Mouse (Mus musculus) liver, postnatal 0 days (tissue): ENCODE results near the gene Nxnl1. TPM values are rescaled to one million over a fixed set of nuclear protein-coding genes. Genes with fewer than 3 reads are reported as not detected.

Experiments used
- ATAC-seq: fragments of 200-750 bp; cut with Nextera tagmentation; 2 replicates; pipeline ENCODE4 v1.8.0; 2017; ENCODE audit warnings: mild to moderate bottlenecking, moderate library complexity
- DNase-seq: peaks from one replicate; pipeline ENCODE4 v3.0.0-alpha.2; 2016
- H3K27ac ChIP-seq: fragments of 300-500 bp; sonication (generic); 2 replicates; pipeline ENCODE4 v1.5.1; 2014; ENCODE audit warnings: antibody characterized with exemption, moderate library complexity, mild to moderate bottlenecking, low read depth
- H3K27me3 ChIP-seq: fragments of 300-500 bp; sonication (generic); 2 replicates; pipeline ENCODE4 v1.6.1; 2014; ENCODE audit warnings: low read length, control low read depth, mixed read lengths; ENCODE audit not compliant: insufficient read depth
- H3K36me3 ChIP-seq: fragments of 300-500 bp; sonication (generic); replicated peaks from 2 replicates; pipeline ENCODE4 v1.6.1; 2014; ENCODE audit warnings: mild to moderate bottlenecking, control low read depth, low read length, moderate library complexity, mixed read lengths; ENCODE audit not compliant: insufficient read depth
- H3K4me1 ChIP-seq: fragments of 300-500 bp; sonication (generic); 2 replicates; pipeline ENCODE4 v1.6.1; 2014; ENCODE audit warnings: antibody characterized with exemption, mild to moderate bottlenecking, control low read depth; ENCODE audit not compliant: insufficient read depth
- H3K4me2 ChIP-seq: fragments of 300-500 bp; sonication (generic); 2 replicates; pipeline ENCODE4 v1.6.1; 2014; ENCODE audit warnings: low read depth, mild to moderate bottlenecking, low read length, moderate library complexity, mixed read lengths
- H3K4me3 ChIP-seq: fragments of 300-500 bp; sonication (generic); 2 replicates; pipeline ENCODE4 v1.5.1; 2014; ENCODE audit warnings: low read depth, low read length
- H3K9ac ChIP-seq: fragments of 300-500 bp; sonication (generic); replicated peaks from 2 replicates; pipeline ENCODE4 v1.6.1; 2014; ENCODE audit warnings: mild to moderate bottlenecking, moderate library complexity
- H3K9me3 ChIP-seq: fragments of 300-500 bp; sonication (generic); 2 replicates; pipeline ENCODE4 v1.6.1; 2016; ENCODE audit warnings: mild to moderate bottlenecking, control low read depth, low read length, mixed read lengths
- CTCF ChIP-seq: sonication (generic); IDR thresholded peaks from 2 replicates; pipeline ENCODE4 v1.5.1; 2016; ENCODE audit warnings: antibody characterized with exemption, low read depth
- EP300 ChIP-seq: IDR thresholded peaks from 2 replicates; pipeline ENCODE4 v1.6.1; 2016; ENCODE audit warnings: antibody characterized with exemption, low read depth, mild to moderate bottlenecking
- WGBS: fragments of 180-500 bp; shearing (Covaris S2); extraction: QIAGEN DNeasy Blood & Tissue Kit; methylation state at CpG from one replicate; pipeline ENCODE4 v1.1.7; 2014; ENCODE audit not compliant: insufficient replicate concordance; 5-methylcytosine and 5-hydroxymethylcytosine counted together
- polyA plus RNA-seq: library from polyadenylated mRNA; unstranded; fragments of >200 nt; fragmentation: Nextera tagmentation; extraction: Ambion mirVana; gene quantifications from 2 replicates; pipeline ENCODE4 v1.2.1, GENCODE M21; 2015

Gene Nxnl1
- polyA plus RNA-seq, 1 experiment from 2014 or later: 0.08 TPM

- WGBS: 22% methylated on average over 5 of the region's 5 CpGs
- TF ChIP-seq CTCF: no peak
- TF ChIP-seq EP300: no peak
- no peak for ATAC-seq
- peak overlapping the region; percentile 79 for H3K9ac ChIP-seq
- DNase-seq: no peak
- no peaks in the 10 kb centered on the region for H3K27me3 ChIP-seq
- H3K9me3 ChIP-seq: no peaks in the 10 kb centered on the region
- peak overlapping the region; percentile 78 for H3K4me3 ChIP-seq
- H3K4me2 ChIP-seq: peak overlapping the region; percentile 86
- peaks cover 6% of the 10 kb centered on the region; the same call in 1 of the 2 replicates for H3K36me3 ChIP-seq
- H3K27ac ChIP-seq: peak overlapping the region; percentile 98
- peaks cover 37% of the 10 kb centered on the region for H3K4me1 ChIP-seq
These were observed 24.6 kb upstream of the Nxnl1 start for GRCm38 (mm10) chr8:71591017-71591416.

GRCm38 (mm10) chr8:71588762-71589161 is 22.4 kb upstream of the Nxnl1 start:
- no peaks in the 10 kb centered on the region for H3K9me3 ChIP-seq
- peaks cover 26% of the 10 kb centered on the region for H3K4me1 ChIP-seq
- no peak overlapping the region for H3K27ac ChIP-seq
- no peak for TF ChIP-seq EP300
- TF ChIP-seq CTCF: no peak
- ATAC-seq: no peak
- no peak overlapping the region for H3K4me3 ChIP-seq
- no peak for DNase-seq
- WGBS: 72% methylated on average over 3 of the region's 3 CpGs
- no peak overlapping the region for H3K4me2 ChIP-seq
- no peaks in the 10 kb centered on the region for H3K27me3 ChIP-seq
- H3K36me3 ChIP-seq: no peaks in the 10 kb centered on the region
- no peak overlapping the region for H3K9ac ChIP-seq

GRCm38 (mm10) chr8:71586891-71587290 is 20.5 kb upstream of the Nxnl1 start:
- no peak overlapping the region for H3K27ac ChIP-seq
- ATAC-seq: no peak
- 52% methylated on average over 2 of the region's 2 CpGs for WGBS
- no peak overlapping the region for H3K4me2 ChIP-seq
- no peaks in the 10 kb centered on the region for H3K27me3 ChIP-seq
- no peak overlapping the region for H3K9ac ChIP-seq
- TF ChIP-seq CTCF (peak; percentile 80), EP300 (no peak)
- no peak overlapping the region for H3K4me3 ChIP-seq
- H3K9me3 ChIP-seq: no peaks in the 10 kb centered on the region
- DNase-seq: peak; percentile 72
- H3K4me1 ChIP-seq: peaks cover 13% of the 10 kb centered on the region
- 0 out of 2 replicates have a peak, but pooled peaks cover 2% of the 10 kb centered on the region for H3K36me3 ChIP-seq

GRCm38 (mm10) chr8:71580201-71580600 is 13.8 kb upstream of the Nxnl1 start:
- no peak overlapping the region for H3K4me2 ChIP-seq
- ATAC-seq: no peak
- H3K36me3 ChIP-seq: 0 out of 2 replicates have a peak, but pooled peaks cover 2% of the 10 kb centered on the region
- DNase-seq: no peak
- H3K27me3 ChIP-seq: no peaks in the 10 kb centered on the region
- no peaks in the 10 kb centered on the region for H3K4me1 ChIP-seq
- TF ChIP-seq EP300 (no peak), CTCF (no peak)
- H3K9ac ChIP-seq: no peak overlapping the region
- WGBS: 66% methylated on average over 8 of the region's 9 CpGs
- no peak overlapping the region for H3K4me3 ChIP-seq
- no peak overlapping the region for H3K27ac ChIP-seq
- no peaks in the 10 kb centered on the region for H3K9me3 ChIP-seq

GRCm38 (mm10) chr8:71579476-71579875 is 13.1 kb upstream of the Nxnl1 start:
- no peaks in the 10 kb centered on the region for H3K27me3 ChIP-seq
- H3K27ac ChIP-seq: no peak overlapping the region
- no peak overlapping the region for H3K4me2 ChIP-seq
- 81% methylated on average over 13 of the region's 14 CpGs for WGBS
- 0 out of 2 replicates have a peak, but pooled peaks cover 2% of the 10 kb centered on the region for H3K36me3 ChIP-seq
- TF ChIP-seq EP300 (no peak), CTCF (no peak)
- ATAC-seq: no peak
- DNase-seq: no peak
- H3K9ac ChIP-seq: no peak overlapping the region
- no peak overlapping the region for H3K4me3 ChIP-seq
- no peaks in the 10 kb centered on the region for H3K4me1 ChIP-seq
- no peaks in the 10 kb centered on the region for H3K9me3 ChIP-seq

GRCm38 (mm10) chr8:71579009-71579408 is 12.6 kb upstream of the Nxnl1 start:
- Histone ChIP-seq H3K9me3 (no peaks in the 10 kb centered on the region), H3K4me1 (no peaks in the 10 kb centered on the region), H3K27ac (no peak overlapping the region), H3K36me3 (0 out of 2 replicates have a peak, but pooled peaks cover 2% of the 10 kb centered on the region), H3K4me3 (no peak overlapping the region), H3K9ac (no peak overlapping the region), H3K4me2 (no peak overlapping the region), H3K27me3 (no peaks in the 10 kb centered on the region)
- TF ChIP-seq EP300 (no peak), CTCF (no peak)
- ATAC-seq (no peak), DNase-seq (no peak)
- WGBS: 36% methylated on average over 1 of the region's 1 CpGs
